Mouse (Mus musculus): Measurements from ENCODE around the gene Ackr4.

DNA sequence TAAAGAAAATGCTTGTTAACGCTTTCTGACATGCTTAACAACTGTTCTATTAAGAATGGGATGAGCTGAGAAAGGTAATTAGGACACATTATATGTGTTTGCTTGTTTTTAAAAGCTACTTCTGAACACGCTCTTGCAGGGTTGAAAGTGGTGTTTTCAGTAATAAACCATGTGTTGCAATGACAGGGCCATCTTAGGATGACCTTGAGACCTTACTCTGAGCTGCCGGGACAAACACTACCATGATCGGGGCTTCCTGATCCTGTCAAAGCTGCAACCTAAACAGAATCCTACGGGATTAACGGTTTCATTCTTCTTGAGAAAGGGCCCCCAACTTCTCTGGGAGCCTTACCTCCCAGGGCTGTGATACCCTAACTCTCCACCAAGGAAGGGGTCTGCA is 44.9 kb upstream of the Ackr4 start:
- no peak for TF ChIP-seq CTCF (IDR thresholded peaks at IDR 0.05; ENCODE audit: low read depth, low read length)
- TF ChIP-seq GATA1 (IDR thresholded peaks at IDR 0.05; ENCODE audit: borderline replicate concordance, low read length), result no peak
- TF ChIP-seq TAL1 (conservative IDR thresholded peaks at IDR 0.05; ENCODE audit: low read depth, low read length), result no peak
- TF ChIP-seq POLR2AphosphoS5 (IDR thresholded peaks at IDR 0.05; ENCODE audit: insufficient replicate concordance, low read depth, low read length), result no peak
